Mouse (Mus musculus) cortical plate, adult 2 months (tissue): ENCODE results near the gene Mest.

Experiments used
- CTCF ChIP-seq: fragments of 200-500 bp; IDR thresholded peaks from 2 replicates; pipeline ENCODE4 v1.5.1; 2011; ENCODE audit warnings: mild to moderate bottlenecking, control low read depth, low read length; ENCODE audit not compliant: insufficient read depth; ENCODE audit errors: extremely low read depth
- POLR2A ChIP-seq: fragments of 200-500 bp; IDR thresholded peaks from 2 replicates; pipeline ENCODE4 v1.6.1; 2011; ENCODE audit warnings: mild to moderate bottlenecking, low read length, control low read depth; ENCODE audit not compliant: insufficient read depth; ENCODE audit errors: extremely low read depth

GRCm38 (mm10) chr6:30676506-30676905 lies 46.8 kb upstream of the Mest start:
- TF ChIP-seq CTCF (no peak), POLR2A (no peak)
